In the genomic region with DNA sequence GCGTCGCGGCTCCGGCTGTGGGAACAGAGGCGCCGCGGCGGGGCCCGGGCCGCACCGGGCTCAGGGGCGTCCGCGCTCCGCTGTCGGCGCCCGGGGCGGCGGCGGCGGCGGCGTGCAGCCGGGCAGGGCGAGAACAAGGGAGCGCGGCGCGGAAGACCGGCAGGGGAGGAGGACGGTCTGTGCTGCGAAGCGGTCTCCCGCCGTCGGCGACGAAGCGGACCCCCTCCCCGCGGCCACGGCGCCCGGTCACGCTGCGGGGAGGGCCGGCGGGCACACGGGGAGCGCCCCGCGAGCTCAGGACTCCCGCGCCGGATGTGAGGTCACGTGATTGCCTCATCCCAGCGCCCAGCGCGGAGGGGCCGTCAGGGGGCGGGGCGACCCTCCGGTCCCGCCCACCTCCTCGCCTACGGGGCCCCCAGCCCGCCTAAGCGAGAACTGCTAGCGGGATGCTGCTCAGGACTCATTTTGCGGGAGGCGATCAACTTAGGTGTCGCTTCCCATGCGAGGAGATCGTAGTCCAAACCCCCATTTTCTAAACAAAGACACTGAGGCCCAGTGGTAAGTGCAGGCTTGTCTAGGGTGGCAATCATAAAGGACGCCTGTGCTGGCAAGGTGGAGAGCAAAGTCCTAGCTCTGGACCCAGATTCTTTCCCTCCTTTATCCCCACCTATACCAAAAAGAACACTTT, we compare ENCODE assay signal across 8 mouse cellular contexts. TPM values are rescaled to one million over a fixed set of nuclear protein-coding genes. Genes with fewer than 3 reads are reported as not detected.
DNase-seq lines count a peak whose midpoint lies in the region; ATAC-seq and TF ChIP-seq lines count a peak whose summit lies in the region.

No protein-coding gene starts in this region.

- peak; percentile 32 for TF ChIP-seq CTCF in stomach, postnatal 0 days (IDR thresholded peaks at IDR 0.05; ENCODE audit: low read depth)

- peak overlapping the region; percentile 94 for H3K9ac ChIP-seq in forebrain, embryonic 13.5 days
- H3K9ac ChIP-seq in liver, embryonic 16.5 days (ENCODE audit: low read depth, low read length), result peak overlapping the region; percentile 90
- H3K9ac ChIP-seq in neural tube, embryonic 12.5 days, result peak overlapping the region; percentile 96
- peak overlapping the region; percentile 93 for H3K9ac ChIP-seq in stomach, postnatal 0 days (ENCODE audit: low read length)

- peaks cover 17% of the 10 kb centered on the region for H3K36me3 ChIP-seq in forebrain, embryonic 13.5 days (ENCODE audit: poor library complexity, severe bottlenecking)
- no peaks in the 10 kb centered on the region; the same call in 1 of the 2 replicates for H3K36me3 ChIP-seq in liver, embryonic 16.5 days (ENCODE audit: control insufficient read depth, insufficient read depth)
- H3K36me3 ChIP-seq in neural tube, embryonic 12.5 days, result peaks cover 3% of the 10 kb centered on the region; the same call in 1 of the 2 replicates
- H3K36me3 ChIP-seq in stomach, postnatal 0 days (ENCODE audit: control insufficient read depth, insufficient read depth, low read length), result no peaks in the 10 kb centered on the region

- TF ChIP-seq EP300 in stomach, postnatal 0 days (optimal IDR thresholded peaks at IDR 0.05), result no peak

- peak overlapping the region; percentile 99 for H3K4me2 ChIP-seq in forebrain, embryonic 13.5 days
- peak overlapping the region; percentile 72 for H3K4me2 ChIP-seq in liver, embryonic 16.5 days (ENCODE audit: low read depth, low read length)
- peak overlapping the region; percentile 97 for H3K4me2 ChIP-seq in neural tube, embryonic 12.5 days (replicated peaks)
- peak overlapping the region; percentile 91 for H3K4me2 ChIP-seq in stomach, postnatal 0 days (replicated peaks; ENCODE audit: low read depth)

- no peaks in the 10 kb centered on the region for H3K27me3 ChIP-seq in forebrain, embryonic 13.5 days
- no peaks in the 10 kb centered on the region for H3K27me3 ChIP-seq in liver, embryonic 16.5 days (ENCODE audit: control insufficient read depth, insufficient read depth, low read depth, low read length)
- H3K27me3 ChIP-seq in neural tube, embryonic 12.5 days (replicated peaks), result no peaks in the 10 kb centered on the region
- no peaks in the 10 kb centered on the region for H3K27me3 ChIP-seq in stomach, postnatal 0 days (ENCODE audit: control insufficient read depth, insufficient read depth, low read length)

- intact Hi-C loops in heart, postnatal 10 days (cut with DNase I), result no loop called here

- DNase-seq in ES-CJ7 (ENCODE audit: low read depth, low spot score), result peak; percentile 90
- peak; percentile 92 for DNase-seq in heart, postnatal 10 days
- DNase-seq in kidney, postnatal 4 days, result peak; percentile 94 to 95
- peak; percentile 92 for DNase-seq in stomach, postnatal 0 days (ENCODE audit: low spot score)

- 0 out of 2 replicates have a peak, but pooled peaks cover 6% of the 10 kb centered on the region for H3K9me3 ChIP-seq in forebrain, embryonic 13.5 days (replicated peaks)
- no peaks in the 10 kb centered on the region for H3K9me3 ChIP-seq in liver, embryonic 16.5 days (replicated peaks; ENCODE audit: control insufficient read depth, low read length)
- peaks cover 5% of the 10 kb centered on the region; the same call in 1 of the 2 replicates for H3K9me3 ChIP-seq in neural tube, embryonic 12.5 days
- no peaks in the 10 kb centered on the region for H3K9me3 ChIP-seq in stomach, postnatal 0 days (ENCODE audit: control insufficient read depth, low read length)

- H3K27ac ChIP-seq in forebrain, embryonic 13.5 days, result peak overlapping the region; percentile 59
- H3K27ac ChIP-seq in liver, embryonic 16.5 days (ENCODE audit: low read length), result peak overlapping the region; percentile 82
- 0 out of 2 replicates have a peak overlapping the region, but pooled peaks have one; percentile 42 for H3K27ac ChIP-seq in neural tube, embryonic 12.5 days
- peak overlapping the region; percentile 93 for H3K27ac ChIP-seq in stomach, postnatal 0 days (replicated peaks)

- peak; percentile 84 for ATAC-seq in cerebellum, adult (ENCODE audit: insufficient number of reproducible peaks, low FRiP score, low TSS enrichment)
- peak; percentile 95 for ATAC-seq in forebrain, embryonic 13.5 days
- ATAC-seq in liver, embryonic 16.5 days (ENCODE audit: low read depth), result peak; percentile 89
- peak; percentile 94 for ATAC-seq in neural tube, embryonic 12.5 days (ENCODE audit: low FRiP score, low read depth)
- ATAC-seq in stomach, postnatal 0 days (ENCODE audit: low FRiP score, low TSS enrichment), result peak; percentile 92

- peaks cover 21% of the 10 kb centered on the region for H3K4me1 ChIP-seq in forebrain, embryonic 13.5 days
- peaks cover 40% of the 10 kb centered on the region for H3K4me1 ChIP-seq in liver, embryonic 16.5 days (ENCODE audit: control insufficient read depth, low read depth, low read length)
- peaks cover 17% of the 10 kb centered on the region for H3K4me1 ChIP-seq in neural tube, embryonic 12.5 days
- peaks cover 7% of the 10 kb centered on the region for H3K4me1 ChIP-seq in stomach, postnatal 0 days (replicated peaks; ENCODE audit: control insufficient read depth, insufficient read depth)

- peak overlapping the region; percentile 92 for H3K4me3 ChIP-seq in forebrain, embryonic 13.5 days
- H3K4me3 ChIP-seq in liver, embryonic 16.5 days (ENCODE audit: low read depth, low read length), result peak overlapping the region; percentile 91
- peak overlapping the region; percentile 97 for H3K4me3 ChIP-seq in neural tube, embryonic 12.5 days
- peak overlapping the region; percentile 87 for H3K4me3 ChIP-seq in stomach, postnatal 0 days (ENCODE audit: low read depth, low read length)

- under 1% methylated on average over 59 of the region's 76 CpGs for WGBS in forebrain, embryonic 13.5 days
- under 1% methylated on average over 45 of the region's 76 CpGs for WGBS in liver, embryonic 16.5 days (ENCODE audit: insufficient replicate concordance)
- WGBS in neural tube, embryonic 12.5 days, result under 1% methylated on average over 69 of the region's 76 CpGs
- 1% methylated on average over 45 of the region's 76 CpGs for WGBS in stomach, postnatal 0 days

RNA-seq across cellular contexts. Expression of gene Atp13a3, which starts 17.1 kb away (rescaled TPM):
- 8.4 and 8.6 TPM in 2 replicates for polyA plus RNA-seq in forebrain, embryonic 13.5 days (2015; fragmentation: Nextera tagmentation; extraction: Ambion mirVana)
- total RNA-seq in heart, postnatal 10 days (2021), result 10 to 100 TPM; 73.5 to 73.9 TPM
- 5.1 and 6.0 TPM in 2 replicates for polyA plus RNA-seq in liver, embryonic 16.5 days (2015; fragmentation: Nextera tagmentation; extraction: Ambion mirVana)
- 13.0 and 13.3 TPM in 2 replicates for polyA plus RNA-seq in neural tube, embryonic 12.5 days (2016; fragmentation: Nextera tagmentation; extraction: Ambion mirVana)
- polyA plus RNA-seq in stomach, postnatal 0 days (2015; fragmentation: Nextera tagmentation; extraction: Ambion mirVana), result 7.5 and 7.7 TPM in 2 replicates

Comparison
In these comparisons a context has a peak if more than half of its experiments do, and no peak if none do; other contexts are left out.
1. Peak in every context shown above with its lines: DNase-seq, ATAC-seq, H3K4me3 ChIP-seq and H3K27ac ChIP-seq.
2. H3K27ac ChIP-seq: peak in every context shown above with its lines; median percentile 93 in stomach, postnatal 0 days; 82 in liver, embryonic 16.5 days; 59 in forebrain, embryonic 13.5 days; 42 in neural tube, embryonic 12.5 days.